Mouse (Mus musculus) MEL (cell line): ENCODE data around the gene Mansc1. TPM values are rescaled to one million over a fixed set of nuclear protein-coding genes. Genes with fewer than 3 reads are reported as not detected.

Source experiments
- DNase-seq: peaks from one replicate; pipeline ENCODE4 v3.0.0; 2011; ENCODE audit warnings: low read depth, low spot score
- H3K27ac ChIP-seq: 2 replicates; pipeline ENCODE4 v1.5.1; 2012; ENCODE audit warnings: low read depth, mild to moderate bottlenecking, control low read depth, low read length, moderate library complexity; ENCODE audit not compliant: control insufficient read depth
- H3K27me3 ChIP-seq, 2 experiments: fragments of 150-350 bp in 1 of 2; sonication (generic) in 1 of 2; 2 replicates each; pipeline ENCODE4 v1.6.1; 2012; ENCODE audit warnings: low read length in 2 of 2, mild to moderate bottlenecking in 2 of 2, improper control_type of control experiment in 1 of 2, moderate library complexity in 1 of 2; ENCODE audit not compliant: insufficient read depth in 2 of 2, control insufficient read depth in 1 of 2
- H3K36me3 ChIP-seq, 2 experiments: 2 replicates each; pipeline ENCODE4 v1.6.1; 2012 to 2014; ENCODE audit warnings: low read length in 2 of 2, improper control_type of control experiment in 1 of 2, inconsistent platforms in 1 of 2, mild to moderate bottlenecking in 1 of 2; ENCODE audit not compliant: insufficient read depth in 2 of 2, control insufficient read depth in 1 of 2
- H3K4me1 ChIP-seq, 2 experiments: fragments of 150-350 bp in 1 of 2; sonication (generic) in 1 of 2; 2 replicates each; pipeline ENCODE4 v1.6.1; 2012; ENCODE audit warnings: low read length in 2 of 2, improper control_type of control experiment in 1 of 2, mild to moderate bottlenecking in 1 of 2; ENCODE audit not compliant: insufficient read depth in 2 of 2, control insufficient read depth in 1 of 2
- H3K4me3 ChIP-seq, 2 experiments: fragments of 150-350 bp in 1 of 2; sonication (generic) in 1 of 2; 2 replicates each; pipeline ENCODE4 v1.5.1; 2012; ENCODE audit warnings: low read depth in 2 of 2, low read length in 2 of 2, mild to moderate bottlenecking in 2 of 2, moderate library complexity in 2 of 2, control low read depth in 1 of 2, improper control_type of control experiment in 1 of 2; ENCODE audit not compliant: control insufficient read depth in 1 of 2, insufficient read depth in 1 of 2
- H3K79me2 ChIP-seq: 2 replicates; pipeline ENCODE4 v1.6.1; 2012; ENCODE audit warnings: mild to moderate bottlenecking, low read length, moderate library complexity; ENCODE audit not compliant: control insufficient read depth, poor library complexity, insufficient read depth
- H3K9ac ChIP-seq: 2 replicates; pipeline ENCODE4 v1.6.1; 2012; ENCODE audit warnings: low read depth, mild to moderate bottlenecking, control low read depth, low read length, moderate library complexity; ENCODE audit not compliant: control insufficient read depth, poor library complexity, severe bottlenecking
- H3K9me3 ChIP-seq: fragments of 150-350 bp; sonication (generic); replicated peaks from 2 replicates; pipeline ENCODE4 v1.6.1; 2012; ENCODE audit warnings: mild to moderate bottlenecking, low read length, improper control_type of control experiment, moderate library complexity; ENCODE audit not compliant: insufficient read depth
- CHD1 ChIP-seq: IDR thresholded peaks from 2 replicates; pipeline ENCODE4 v1.6.1; 2012; ENCODE audit warnings: low read depth, mild to moderate bottlenecking, inconsistent platforms, low read length, improper control_type of control experiment
- ELF1 ChIP-seq: IDR thresholded peaks from 2 replicates; pipeline ENCODE4 v1.6.1; 2014; ENCODE audit warnings: low read depth, mild to moderate bottlenecking, inconsistent platforms, low read length, improper control_type of control experiment, moderate library complexity
- ETS1 ChIP-seq: IDR thresholded peaks from 2 replicates; pipeline ENCODE4 v1.6.1; 2012; ENCODE audit warnings: low read depth, mild to moderate bottlenecking, inconsistent platforms, low read length, improper control_type of control experiment, moderate library complexity
- GABPA ChIP-seq: IDR thresholded peaks from 2 replicates; pipeline ENCODE4 v1.6.1; 2012; ENCODE audit warnings: low read depth, mild to moderate bottlenecking, inconsistent platforms, low read length, improper control_type of control experiment, moderate library complexity
- GATA1 ChIP-seq: IDR thresholded peaks from 2 replicates; pipeline ENCODE4 v1.6.1; 2011; ENCODE audit warnings: low read depth, low read length, improper control_type of control experiment
- HCFC1 ChIP-seq: IDR thresholded peaks from 2 replicates; pipeline ENCODE4 v1.6.1; 2012; ENCODE audit warnings: low read depth, mild to moderate bottlenecking, inconsistent platforms, low read length, improper control_type of control experiment, moderate library complexity
- JUND ChIP-seq: IDR thresholded peaks from 2 replicates; pipeline ENCODE4 v1.6.1; 2011; ENCODE audit warnings: low read depth, mild to moderate bottlenecking, improper control_type of control experiment, low read length
- MAX ChIP-seq: IDR thresholded peaks from 2 replicates; pipeline ENCODE4 v1.6.1; 2011; ENCODE audit warnings: low read length, improper control_type of control experiment
- MAZ ChIP-seq: IDR thresholded peaks from 2 replicates; pipeline ENCODE4 v1.6.1; 2012; ENCODE audit warnings: low read depth, mild to moderate bottlenecking, inconsistent platforms, low read length, improper control_type of control experiment
- MXI1 ChIP-seq: IDR thresholded peaks from 2 replicates; pipeline ENCODE4 v1.6.1; 2011; ENCODE audit warnings: mild to moderate bottlenecking, low read depth, low read length, improper control_type of control experiment
- MYC ChIP-seq: IDR thresholded peaks from 2 replicates; pipeline ENCODE4 v1.6.1; 2011; ENCODE audit warnings: low read depth, mild to moderate bottlenecking, low read length, improper control_type of control experiment, moderate library complexity
- NELFE ChIP-seq: IDR thresholded peaks from 2 replicates; pipeline ENCODE4 v1.6.1; 2011; ENCODE audit warnings: low read depth, low read length, improper control_type of control experiment
- SIN3A ChIP-seq: IDR thresholded peaks from 2 replicates; pipeline ENCODE4 v1.6.1; 2012; ENCODE audit warnings: low read length, improper control_type of control experiment, inconsistent platforms
- USF1 ChIP-seq: IDR thresholded peaks from 2 replicates; pipeline ENCODE4 v1.6.1; 2014; ENCODE audit warnings: low read depth, mild to moderate bottlenecking, inconsistent platforms, low read length, improper control_type of control experiment, moderate library complexity
- ZKSCAN1 ChIP-seq: IDR thresholded peaks from 2 replicates; pipeline ENCODE4 v1.6.1; 2012; ENCODE audit warnings: low read depth, mild to moderate bottlenecking, inconsistent platforms, low read length, improper control_type of control experiment, moderate library complexity
- polyA plus RNA-seq, 2 experiments: library from polyadenylated mRNA; stranded (reverse) in 1 of 2; unstranded in 1 of 2; fragments of >175 nt in 1 of 2; fragments of >200 nt in 1 of 2; gene quantifications; 2 replicates each; pipeline versions ENCODE4 v1.2.1 to v1.2.4; 2012; ENCODE audit warnings: low replicate concordance in 2 of 2, low read depth in 1 of 2; ENCODE audit not compliant: insufficient read length in 2 of 2, insufficient read depth in 1 of 2, missing spikeins in 1 of 2
- total RNA-seq: library from RNA; depleted of rRNA; stranded (reverse); fragments of 300-350 nt; gene quantifications from 2 replicates; pipeline ENCODE4 v1.2.3, GENCODE M21; 2012

The Mansc1 gene
- total and polyA plus RNA-seq, 3 experiments, result not detected

DNA sequence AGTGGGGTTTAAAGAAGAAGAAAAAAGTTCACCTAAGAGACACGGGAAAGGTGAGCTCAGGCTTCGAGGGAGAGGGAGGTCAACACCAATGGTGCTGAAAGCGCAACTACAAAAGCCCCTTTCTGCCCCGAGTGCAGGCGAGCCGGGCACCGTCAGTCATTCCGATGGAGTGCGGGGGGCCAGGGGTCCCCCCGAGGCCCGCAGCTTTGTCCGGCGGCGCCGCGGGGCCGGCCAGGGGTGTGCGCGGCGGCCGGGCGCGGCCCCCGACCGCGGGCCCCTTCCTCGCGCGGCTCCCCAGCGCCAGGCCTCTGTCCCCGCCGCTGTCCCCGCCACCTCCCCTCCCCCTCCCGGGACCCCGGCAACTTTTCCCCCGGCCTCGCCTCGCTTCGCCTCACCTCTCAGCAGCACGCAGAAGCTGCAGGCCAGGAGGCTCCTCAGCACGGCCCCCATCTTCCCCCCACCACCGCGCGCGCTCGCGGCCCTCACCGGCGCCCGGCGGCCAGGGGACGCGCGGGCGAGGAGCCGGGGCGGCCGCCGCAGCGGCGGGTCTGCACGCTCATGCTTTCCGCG, 66.0 kb downstream of the Mansc1 start:
- Histone ChIP-seq H3K27me3 (peaks cover 0 to 2% of the 10 kb centered on the region in 2 experiments; a peak in 2 of 4 replicates), H3K36me3 (peaks cover 0 to 12% of the 10 kb centered on the region in 2 experiments; a peak in 2 of 4 replicates), H3K9ac (peak overlapping the region; percentile 99), H3K4me3 (peak overlapping the region; percentile 81 to 87), H3K9me3 (no peaks in the 10 kb centered on the region), H3K27ac (no peak overlapping the region; the same call in 1 of the 2 replicates), H3K79me2 (peaks cover 48% of the 10 kb centered on the region), H3K4me1 (peaks cover 3 to 4% of the 10 kb centered on the region in 2 experiments; a peak in 2 of 4 replicates)
- no peak for DNase-seq
- no peak for TF ChIP-seq GABPA
- TF ChIP-seq CHD1, result peak; percentile 69; the same call in 1 of the 2 replicates

DNA sequence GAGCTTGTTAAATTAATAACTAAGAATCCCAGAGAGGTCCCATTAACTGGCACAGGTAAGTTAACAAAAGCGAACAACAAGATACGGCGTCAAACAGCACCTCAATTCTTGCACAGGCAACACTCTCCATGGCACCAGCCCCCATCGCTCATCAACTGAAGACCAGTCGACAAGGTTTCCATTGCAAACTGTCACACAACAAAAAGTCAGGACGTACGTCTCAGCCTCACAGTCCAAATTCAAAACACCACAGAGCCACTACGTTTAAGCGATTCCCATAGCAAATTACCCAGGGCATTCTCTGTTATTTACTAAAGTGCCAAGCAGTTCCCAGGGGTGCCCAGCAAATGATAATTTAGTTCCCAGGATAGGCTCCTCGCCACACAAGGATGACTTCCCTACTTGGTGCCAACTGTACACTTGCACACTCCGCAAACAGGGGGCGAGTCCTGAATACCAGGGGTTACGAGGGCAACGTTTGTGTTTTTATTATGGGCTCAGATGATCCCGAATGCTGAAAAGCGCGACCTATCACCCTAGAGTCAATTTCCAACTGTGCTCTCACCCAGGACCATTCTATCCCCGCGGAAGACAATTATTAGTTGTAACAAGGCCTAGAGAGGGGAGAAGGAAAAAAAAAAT, 66.6 kb downstream of the Mansc1 start:
- H3K36me3 ChIP-seq, result peaks cover 0 to 12% of the 10 kb centered on the region in 2 experiments; a peak in 2 of 4 replicates
- TF ChIP-seq SIN3A (peak; percentile 68), USF1 (no peak)
- peak overlapping the region; percentile 99 for H3K9ac ChIP-seq
- H3K4me3 ChIP-seq, result peak overlapping the region; percentile 81 to 87
- H3K27me3 ChIP-seq, result peaks cover 0 to 2% of the 10 kb centered on the region in 2 experiments; a peak in 2 of 4 replicates
- peaks cover 3 to 4% of the 10 kb centered on the region in 2 experiments; a peak in 2 of 4 replicates for H3K4me1 ChIP-seq
- no peaks in the 10 kb centered on the region for H3K9me3 ChIP-seq
- DNase-seq, result peak; percentile 50
- peaks cover 52% of the 10 kb centered on the region for H3K79me2 ChIP-seq
- H3K27ac ChIP-seq, result no peak overlapping the region

DNA sequence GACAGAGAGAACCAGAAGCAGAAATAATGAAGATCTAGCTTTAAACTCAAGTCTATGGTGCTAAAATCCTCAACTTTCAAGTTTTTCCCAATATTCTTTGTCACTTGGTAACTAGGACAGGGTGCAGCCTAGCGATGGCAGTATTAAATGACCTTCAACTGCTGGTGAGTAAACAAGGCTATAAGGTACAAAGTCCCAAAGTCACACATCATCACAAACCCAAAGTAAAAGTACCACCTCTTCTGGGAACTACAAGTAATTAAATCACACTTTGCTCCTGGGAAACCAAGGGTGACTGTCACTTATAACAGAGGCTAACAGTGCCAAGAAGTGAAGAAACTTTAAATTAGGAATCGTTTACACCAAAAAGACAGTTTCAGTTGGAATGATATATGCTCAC, 67.7 kb downstream of the Mansc1 start:
- no peak overlapping the region for H3K27ac ChIP-seq
- no peak for TF ChIP-seq MYC
- TF ChIP-seq ETS1, result no peak
- no peak for TF ChIP-seq JUND
- TF ChIP-seq MAX, result no peak
- no peak for TF ChIP-seq ELF1
- no peak for TF ChIP-seq MAZ
- TF ChIP-seq HCFC1, result no peak
- TF ChIP-seq ZKSCAN1, result no peak
- TF ChIP-seq GATA1, result no peak
- TF ChIP-seq MXI1, result no peak
- TF ChIP-seq NELFE, result no peak
- TF ChIP-seq, all 39 proteins: peak for 0
- Histone ChIP-seq H3K9me3 (no peaks in the 10 kb centered on the region), H3K36me3 (peaks cover 0 to 12% of the 10 kb centered on the region in 2 experiments; a peak in 2 of 4 replicates), H3K4me3 (no peak overlapping the region), H3K4me1 (peaks cover 3 to 4% of the 10 kb centered on the region in 2 experiments; a peak in 2 of 4 replicates), H3K27me3 (peaks cover 0 to 2% of the 10 kb centered on the region in 2 experiments; a peak in 2 of 4 replicates), H3K9ac (no peak overlapping the region), H3K79me2 (peaks cover 57% of the 10 kb centered on the region)
- DNase-seq, result no peak
